In genomic region chr11:70699722-70700556, GRCm38 (mm10) we compare ENCODE assay signal across 8 mouse cellular contexts. TPM values are rescaled to one million over a fixed set of nuclear protein-coding genes. Genes with fewer than 3 reads are reported as not detected.
A peak's percentile ranks its signal among the peaks of the same experiment; 100 is the strongest.
DNase-seq lines count a peak whose midpoint lies in the region; ATAC-seq lines count a peak whose summit lies in the region.

Gene Inca1 (minus strand): TSS chr11:70700155.
Gene Kif1c (plus strand): TSS chr11:70700548.

- H3K27me3 ChIP-seq in heart, embryonic 13.5 days (replicated peaks): no peaks in the 10 kb centered on the region
- peaks cover 41% of the 10 kb centered on the region for H3K27me3 ChIP-seq in liver, embryonic 13.5 days
- no peaks in the 10 kb centered on the region for H3K27me3 ChIP-seq in stomach, embryonic 16.5 days (ENCODE audit: control insufficient read depth, insufficient read depth, low read length)

- 2% methylated on average over 69 of the region's 69 CpGs for WGBS in heart, embryonic 13.5 days
- WGBS in liver, embryonic 13.5 days (ENCODE audit: insufficient replicate concordance): 1% methylated on average over 62 of the region's 69 CpGs
- 1% methylated on average over 65 of the region's 69 CpGs for WGBS in stomach, embryonic 16.5 days

- peaks cover 20% of the 10 kb centered on the region for H3K36me3 ChIP-seq in heart, embryonic 13.5 days
- peaks cover 14% of the 10 kb centered on the region for H3K36me3 ChIP-seq in liver, embryonic 13.5 days
- H3K36me3 ChIP-seq in stomach, embryonic 16.5 days (ENCODE audit: control insufficient read depth, insufficient read depth, low read length): no peaks in the 10 kb centered on the region

- ATAC-seq in erythroid progenitor cell, adult 5-6 weeks (replicated peaks; ENCODE audit: low FRiP score, poor library complexity, severe bottlenecking): peak; percentile 97
- peak; percentile 87 for ATAC-seq in heart, embryonic 13.5 days (ENCODE audit: extremely low read depth, insufficient number of reproducible peaks, low FRiP score, low TSS enrichment)
- peak; percentile 92 for ATAC-seq in liver, embryonic 13.5 days (ENCODE audit: low read depth)
- ATAC-seq in stomach, embryonic 16.5 days (ENCODE audit: insufficient read depth, low FRiP score): peak; percentile 96

- H3K9ac ChIP-seq in heart, embryonic 13.5 days: peak within 1 kb of the TSS; percentile 95
- peak within 1 kb of the TSS; percentile 84 for H3K9ac ChIP-seq in liver, embryonic 13.5 days
- H3K9ac ChIP-seq in stomach, embryonic 16.5 days (ENCODE audit: low read length): peak within 1 kb of the TSS; percentile 95

- peak within 1 kb of the TSS; percentile 80 for H3K4me3 ChIP-seq in heart, embryonic 13.5 days
- peak within 1 kb of the TSS; percentile 76 for H3K4me3 ChIP-seq in liver, embryonic 13.5 days (replicated peaks)
- peak within 1 kb of the TSS; percentile 95 for H3K4me3 ChIP-seq in stomach, embryonic 16.5 days (replicated peaks; ENCODE audit: low read length)

- peak within 1 kb of the TSS; percentile 96 for H3K27ac ChIP-seq in heart, embryonic 13.5 days (replicated peaks)
- peak within 1 kb of the TSS; percentile 74 for H3K27ac ChIP-seq in liver, embryonic 13.5 days
- peak within 1 kb of the TSS; percentile 98 for H3K27ac ChIP-seq in stomach, embryonic 16.5 days (ENCODE audit: low read length)

- H3K4me2 ChIP-seq in heart, embryonic 13.5 days: peak within 1 kb of the TSS; percentile 79
- H3K4me2 ChIP-seq in liver, embryonic 13.5 days: peak within 1 kb of the TSS; percentile 96
- peak within 1 kb of the TSS; percentile 66 for H3K4me2 ChIP-seq in stomach, embryonic 16.5 days (ENCODE audit: low read depth, low read length)

- H3K9me3 ChIP-seq in heart, embryonic 13.5 days: no peaks in the 10 kb centered on the region
- no peaks in the 10 kb centered on the region for H3K9me3 ChIP-seq in liver, embryonic 13.5 days (replicated peaks)
- H3K9me3 ChIP-seq in stomach, embryonic 16.5 days (replicated peaks; ENCODE audit: control insufficient read depth, low read length): no peaks in the 10 kb centered on the region

- peaks cover 29% of the 10 kb centered on the region for H3K4me1 ChIP-seq in heart, embryonic 13.5 days
- peaks cover 36% of the 10 kb centered on the region for H3K4me1 ChIP-seq in liver, embryonic 13.5 days (replicated peaks)
- H3K4me1 ChIP-seq in stomach, embryonic 16.5 days (ENCODE audit: control insufficient read depth, insufficient read depth, low read length): peaks cover 22% of the 10 kb centered on the region

- peak; percentile 95 for DNase-seq in CD4-positive helper T cell, adult 2 months (ENCODE audit: low read depth, low spot score)
- peak; percentile 80 for DNase-seq in brain, embryonic 18.5 days (ENCODE audit: low read depth, low spot score)
- DNase-seq in kidney, postnatal 10 days: peak; percentile 97
- DNase-seq in liver, embryonic 13.5 days: peak; percentile 92
- DNase-seq in neural tube, embryonic 10.5 days (ENCODE audit: extremely low spot score, low spot score): peak; percentile 92

RNA-seq across cellular contexts. Expression of gene Inca1, which starts in this region (rescaled TPM):
- not detected in 2 replicates for total RNA-seq in erythroid progenitor cell, adult 5-6 weeks (2015; ENCODE audit: low replicate concordance)
- total RNA-seq in erythroid progenitor cell, adult 5-6 weeks (2017; ENCODE audit: low replicate concordance): not detected in 2 replicates
- polyA plus RNA-seq in heart, embryonic 13.5 days (2015; fragmentation: Nextera tagmentation; extraction: Ambion mirVana): 1.8 and 2.0 TPM in 2 replicates
- polyA plus RNA-seq in liver, embryonic 13.5 days (2015; fragmentation: Nextera tagmentation; extraction: Ambion mirVana): 1.2 and 1.3 TPM in 2 replicates
- polyA plus RNA-seq in stomach, embryonic 16.5 days (2015; fragmentation: Nextera tagmentation; extraction: Ambion mirVana): 1.3 and 1.5 TPM in 2 replicates

RNA-seq across cellular contexts. Expression of gene Kif1c, which starts in this region (rescaled TPM):
- total RNA-seq in erythroid progenitor cell, adult 5-6 weeks (2015; ENCODE audit: low replicate concordance): 1.1 and 1.7 TPM in 2 replicates
- total RNA-seq in erythroid progenitor cell, adult 5-6 weeks (2017; ENCODE audit: low replicate concordance): 2.7 and 3.6 TPM in 2 replicates
- 4.0 and 4.3 TPM in 2 replicates for polyA plus RNA-seq in heart, embryonic 13.5 days (2015; fragmentation: Nextera tagmentation; extraction: Ambion mirVana)
- 0.58 and 0.73 TPM in 2 replicates for polyA plus RNA-seq in liver, embryonic 13.5 days (2015; fragmentation: Nextera tagmentation; extraction: Ambion mirVana)
- 2.6 and 3.0 TPM in 2 replicates for polyA plus RNA-seq in stomach, embryonic 16.5 days (2015; fragmentation: Nextera tagmentation; extraction: Ambion mirVana)

Comparison
In these comparisons a context has a peak if more than half of its experiments do, and no peak if none do; other contexts are left out.
1. Peak in every context shown above with its lines: DNase-seq, ATAC-seq, H3K4me3 ChIP-seq and H3K27ac ChIP-seq.